Mouse (Mus musculus): ENCODE data around the gene Slx1b. TPM values are rescaled to one million over a fixed set of nuclear protein-coding genes. Genes with fewer than 3 reads are reported as not detected.
"Not testable (repeated sequence)": the region's sequence is repeated elsewhere in the genome, so short reads cannot be mapped to it uniquely, and the experiment has no call there.

The Slx1b gene
- total and polyA plus RNA-seq, 2 experiments from 2014 or later: 10.1 to 17.9 TPM

DNA sequence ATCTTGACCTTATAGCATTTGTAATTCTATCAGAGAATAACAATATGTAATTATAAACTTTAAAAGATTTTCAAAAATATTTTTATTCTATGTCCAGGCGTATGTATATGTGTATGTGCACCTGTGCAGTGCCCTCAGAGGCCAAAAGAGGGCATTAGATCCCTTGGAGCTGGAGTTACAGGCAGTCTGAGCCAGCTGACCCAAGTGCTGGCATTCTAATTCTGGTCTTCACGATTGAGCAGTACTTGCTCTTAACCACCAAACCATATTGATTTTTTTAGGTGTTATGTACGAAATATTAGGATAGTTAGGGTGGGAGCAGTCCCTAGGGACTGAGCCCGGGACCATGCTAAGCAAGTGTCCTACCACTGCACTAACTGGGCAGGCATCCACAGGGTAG, 47.1 kb downstream of the Slx1b start:
- TF ChIP-seq CTCF (IDR thresholded peaks at IDR 0.05; ENCODE audit: low read depth): peak; percentile 32
- H3K27ac ChIP-seq (ENCODE audit: low read depth, low read length): peak overlapping the region; percentile 95; the same call in 1 of the 2 replicates
- no peak for DNase-seq
- H3K9ac ChIP-seq: 0 out of 2 replicates have a peak overlapping the region, but pooled peaks have one; percentile 71
- no peak for ATAC-seq
- H3K9me3 ChIP-seq (ENCODE audit: low read length): no peaks in the 10 kb centered on the region
- no peaks in the 10 kb centered on the region for H3K36me3 ChIP-seq (ENCODE audit: insufficient read depth)
- peak overlapping the region; percentile 55 for H3K4me2 ChIP-seq (ENCODE audit: low read depth)
- no peaks in the 10 kb centered on the region for H3K27me3 ChIP-seq (ENCODE audit: insufficient read depth, low read length)
- peaks cover 4% of the 10 kb centered on the region; the same call in 1 of the 2 replicates for H3K4me1 ChIP-seq (ENCODE audit: insufficient read depth)
- 83% methylated on average over 4 of the region's 4 CpGs for WGBS
- H3K4me3 ChIP-seq (ENCODE audit: low read depth, low read length): peak overlapping the region; percentile 61

DNA sequence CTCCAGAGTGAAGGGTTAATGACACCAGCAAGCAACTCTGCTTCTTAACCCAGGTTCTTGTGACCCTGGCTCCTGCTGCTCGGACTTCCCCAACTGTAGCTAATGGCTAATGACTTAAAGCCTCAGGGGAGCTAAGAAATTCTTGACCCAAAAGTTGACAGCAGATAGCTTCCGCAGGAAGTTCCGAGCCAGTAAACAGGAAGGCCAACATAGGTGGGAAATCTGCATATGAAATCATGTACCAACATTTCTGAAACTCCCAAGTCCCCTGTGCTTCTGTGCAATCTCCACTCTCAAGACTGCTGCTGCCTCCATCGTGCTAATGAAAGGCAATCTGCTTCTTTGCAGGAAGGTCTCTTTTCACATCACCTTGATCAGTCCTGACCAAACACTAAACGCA, 49.9 kb downstream of the Slx1b start:
- no peak overlapping the region for H3K4me2 ChIP-seq (ENCODE audit: low read depth)
- 73% methylated on average over 5 of the region's 5 CpGs for WGBS
- no peaks in the 10 kb centered on the region for H3K36me3 ChIP-seq (ENCODE audit: insufficient read depth)
- no peak for TF ChIP-seq CTCF (IDR thresholded peaks at IDR 0.05; ENCODE audit: low read depth)
- DNase-seq (no peak), ATAC-seq (no peak)
- H3K9me3 ChIP-seq (ENCODE audit: low read length): no peaks in the 10 kb centered on the region
- H3K27ac ChIP-seq (ENCODE audit: low read depth, low read length): no peak overlapping the region
- H3K4me3 ChIP-seq (ENCODE audit: low read depth, low read length): no peak overlapping the region
- no peaks in the 10 kb centered on the region for H3K27me3 ChIP-seq (ENCODE audit: insufficient read depth, low read length)
- peaks cover 4% of the 10 kb centered on the region; the same call in 1 of the 2 replicates for H3K4me1 ChIP-seq (ENCODE audit: insufficient read depth)
- no peak overlapping the region for H3K9ac ChIP-seq

- no peak for TF ChIP-seq CTCF (IDR thresholded peaks at IDR 0.05; ENCODE audit: low read depth)
- no peaks in the 10 kb centered on the region for H3K27me3 ChIP-seq (ENCODE audit: insufficient read depth, low read length)
- H3K4me1 ChIP-seq (ENCODE audit: insufficient read depth): no peaks in the 10 kb centered on the region
- H3K27ac ChIP-seq (ENCODE audit: low read depth, low read length): no peak overlapping the region
- DNase-seq: no peak
- H3K9me3 ChIP-seq (ENCODE audit: low read length): no peaks in the 10 kb centered on the region
- no peaks in the 10 kb centered on the region for H3K36me3 ChIP-seq (ENCODE audit: insufficient read depth)
- no peak for ATAC-seq
- no peak overlapping the region for H3K9ac ChIP-seq
- H3K4me3 ChIP-seq (ENCODE audit: low read depth, low read length): no peak overlapping the region
- no peak overlapping the region for H3K4me2 ChIP-seq (ENCODE audit: low read depth)
Measured at GRCm38 (mm10) chr7:126644914-126645313, 50.7 kb downstream of the Slx1b start.

- Histone ChIP-seq H3K36me3 (ENCODE audit: insufficient read depth) (no peaks in the 10 kb centered on the region), H3K4me1 (ENCODE audit: insufficient read depth) (no peaks in the 10 kb centered on the region), H3K9me3 (ENCODE audit: low read length) (no peaks in the 10 kb centered on the region), H3K4me2 (ENCODE audit: low read depth) (no peak overlapping the region), H3K27me3 (ENCODE audit: insufficient read depth, low read length) (no peaks in the 10 kb centered on the region), H3K27ac (ENCODE audit: low read depth, low read length) (no peak overlapping the region), H3K9ac (no peak overlapping the region), H3K4me3 (ENCODE audit: low read depth, low read length) (no peak overlapping the region)
- ATAC-seq (no peak), DNase-seq (no peak)
- WGBS: 80% methylated on average over 3 of the region's 3 CpGs
- no peak for TF ChIP-seq CTCF (IDR thresholded peaks at IDR 0.05; ENCODE audit: low read depth)
Measured at GRCm38 (mm10) chr7:126644345-126644744, 51.2 kb downstream of the Slx1b start.

DNA sequence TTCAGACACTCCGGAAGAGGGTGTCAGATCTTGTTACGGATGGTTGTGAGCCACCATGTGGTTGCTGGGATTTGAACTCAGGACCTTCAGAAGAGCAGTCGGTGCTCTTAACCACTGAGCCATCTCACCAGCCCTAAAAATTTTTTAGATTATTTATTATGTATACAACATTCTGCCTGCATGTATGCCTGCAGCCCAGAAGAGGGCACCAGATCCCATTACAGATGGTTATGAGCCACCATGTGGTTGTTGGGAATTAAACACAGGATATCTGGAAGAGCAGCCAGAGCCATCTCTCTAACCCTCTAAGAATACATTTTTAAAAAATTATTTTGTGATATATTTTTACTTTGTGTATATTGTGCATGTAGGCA, 52.4 kb downstream of the Slx1b start:
- not testable (repeated sequence) for H3K4me2 ChIP-seq (ENCODE audit: low read depth); H3K9ac ChIP-seq; H3K9me3 ChIP-seq (ENCODE audit: low read length); H3K36me3 ChIP-seq (ENCODE audit: insufficient read depth); H3K27me3 ChIP-seq (ENCODE audit: insufficient read depth, low read length); H3K4me1 ChIP-seq (ENCODE audit: insufficient read depth); H3K4me3 ChIP-seq (ENCODE audit: low read depth, low read length); H3K27ac ChIP-seq (ENCODE audit: low read depth, low read length)
- ATAC-seq (peak; percentile 32; the same call in 1 of the 2 replicates), DNase-seq (peak; percentile 37)
- peak; percentile 78 for TF ChIP-seq CTCF (IDR thresholded peaks at IDR 0.05; ENCODE audit: low read depth)
- WGBS: 65% methylated on average over 2 of the region's 3 CpGs

DNA sequence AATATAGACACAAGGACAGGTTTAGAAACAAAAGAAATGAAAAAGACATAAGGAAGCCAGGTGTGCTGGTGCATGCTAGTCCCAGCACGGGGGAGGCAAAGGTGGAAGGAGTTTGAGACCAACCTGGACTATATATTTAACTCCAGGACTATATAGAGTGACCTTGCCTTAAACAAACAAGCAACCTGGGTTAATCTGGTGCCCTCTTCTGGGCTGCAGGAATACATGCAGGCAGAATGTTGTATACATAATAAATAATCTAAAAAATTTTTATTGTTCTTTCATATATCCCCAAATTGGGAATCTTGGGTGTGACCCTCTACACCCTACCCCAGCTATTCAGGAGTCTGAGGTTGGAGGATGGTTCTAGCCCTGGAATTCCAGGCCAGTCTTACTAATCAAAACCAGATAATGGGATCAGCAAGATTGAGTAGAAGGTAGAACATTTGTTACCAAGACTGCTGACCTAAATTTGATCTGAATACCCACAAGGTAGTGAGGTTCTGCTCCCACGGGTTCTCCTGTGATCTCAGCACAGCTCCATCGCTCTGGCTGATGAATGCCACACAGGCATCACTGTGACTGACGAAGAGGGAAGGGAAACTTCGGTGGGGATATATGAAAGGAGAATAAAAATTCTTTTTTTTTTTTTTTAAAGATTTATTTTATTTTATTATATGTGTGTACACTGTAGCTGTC, 52.9 kb downstream of the Slx1b start:
- Histone ChIP-seq H3K4me1 (ENCODE audit: insufficient read depth) (no peaks in the 10 kb centered on the region), H3K9me3 (ENCODE audit: low read length) (no peaks in the 10 kb centered on the region), H3K27me3 (ENCODE audit: insufficient read depth, low read length) (no peaks in the 10 kb centered on the region), H3K36me3 (ENCODE audit: insufficient read depth) (no peaks in the 10 kb centered on the region), H3K4me2 (ENCODE audit: low read depth) (no peak overlapping the region), H3K4me3 (ENCODE audit: low read depth, low read length) (no peak overlapping the region), H3K9ac (no peak overlapping the region), H3K27ac (ENCODE audit: low read depth, low read length) (no peak overlapping the region)
- no peak for ATAC-seq
- DNase-seq: no peak
- WGBS: 72% methylated on average over 5 of the region's 5 CpGs
- TF ChIP-seq CTCF (IDR thresholded peaks at IDR 0.05; ENCODE audit: low read depth): no peak

Other genes with a start within 250 kb of the Slx1b start
- 0.24 and 0.54 TPM in 2 replicates for gene Atp2a1, start 232.7 kb downstream of the Slx1b start, total RNA-seq (2014; rRNA removed)
- 0.10 and 0.45 TPM in 2 replicates for gene Atp2a1, start 232.7 kb downstream of the Slx1b start, polyA plus RNA-seq (2015; fragmentation: Nextera tagmentation; extraction: Ambion mirVana)
- 31.0 and 35.4 TPM in 2 replicates for gene Sh2b1, start 220.4 kb downstream of the Slx1b start, total RNA-seq (2014; rRNA removed)
- 66.0 and 70.4 TPM in 2 replicates for gene Sh2b1, start 220.4 kb downstream of the Slx1b start, polyA plus RNA-seq (2015; fragmentation: Nextera tagmentation; extraction: Ambion mirVana)
- gene Tufm, start 208.4 kb downstream of the Slx1b start, total RNA-seq (2014; rRNA removed): 75.9 and 76.5 TPM in 2 replicates
- gene Tufm, start 208.4 kb downstream of the Slx1b start, polyA plus RNA-seq (2015; fragmentation: Nextera tagmentation; extraction: Ambion mirVana): 97.6 and 102 TPM in 2 replicates
- 60.5 and 89.0 TPM in 2 replicates for gene Atxn2l, start 192.3 kb downstream of the Slx1b start, total RNA-seq (2014; rRNA removed)
- 39.5 and 56.8 TPM in 2 replicates for gene Atxn2l, start 192.3 kb downstream of the Slx1b start, polyA plus RNA-seq (2015; fragmentation: Nextera tagmentation; extraction: Ambion mirVana)
- gene Eif3c, start 129.4 kb downstream of the Slx1b start, total RNA-seq (2014; rRNA removed): 113 and 137 TPM in 2 replicates
- gene Eif3c, start 129.4 kb downstream of the Slx1b start, polyA plus RNA-seq (2015; fragmentation: Nextera tagmentation; extraction: Ambion mirVana): 200 and 205 TPM in 2 replicates
- gene Apobr, start 110.8 kb downstream of the Slx1b start, total RNA-seq (2014; rRNA removed): 0.08 and 0.33 TPM in 2 replicates
- gene Apobr, start 110.8 kb downstream of the Slx1b start, polyA plus RNA-seq (2015; fragmentation: Nextera tagmentation; extraction: Ambion mirVana): 0.16 and 0.39 TPM in 2 replicates
- gene Cln3, start 110.0 kb downstream of the Slx1b start, total RNA-seq (2014; rRNA removed): 26.9 and 29.0 TPM in 2 replicates
- gene Cln3, start 110.0 kb downstream of the Slx1b start, polyA plus RNA-seq (2015; fragmentation: Nextera tagmentation; extraction: Ambion mirVana): 22.1 and 23.8 TPM in 2 replicates
- not detected in 2 replicates for gene Il27, start 100.8 kb downstream of the Slx1b start, total RNA-seq (2014; rRNA removed)
- gene Il27, start 100.8 kb downstream of the Slx1b start, polyA plus RNA-seq (2015; fragmentation: Nextera tagmentation; extraction: Ambion mirVana): not detected in 2 replicates
- 4.8 and 7.3 TPM in 2 replicates for gene Nupr1, start 64.9 kb downstream of the Slx1b start, total RNA-seq (2014; rRNA removed)
- 15.5 and 18.0 TPM in 2 replicates for gene Nupr1, start 64.9 kb downstream of the Slx1b start, polyA plus RNA-seq (2015; fragmentation: Nextera tagmentation; extraction: Ambion mirVana)
- gene Sgf29, start 46.5 kb downstream of the Slx1b start, total RNA-seq (2014; rRNA removed): 22.8 and 37.1 TPM in 2 replicates
- 59.6 and 62.3 TPM in 2 replicates for gene Sgf29, start 46.5 kb downstream of the Slx1b start, polyA plus RNA-seq (2015; fragmentation: Nextera tagmentation; extraction: Ambion mirVana)
- gene Sult1a1, start 19.4 kb downstream of the Slx1b start, total RNA-seq (2014; rRNA removed): 15.8 and 22.8 TPM in 2 replicates
- gene Sult1a1, start 19.4 kb downstream of the Slx1b start, polyA plus RNA-seq (2015; fragmentation: Nextera tagmentation; extraction: Ambion mirVana): 15.4 and 16.0 TPM in 2 replicates
- gene Bola2, start 383 bp downstream of the Slx1b start, total RNA-seq (2014; rRNA removed): 66.9 and 115 TPM in 2 replicates
- gene Bola2, start 383 bp downstream of the Slx1b start, polyA plus RNA-seq (2015; fragmentation: Nextera tagmentation; extraction: Ambion mirVana): 139 and 205 TPM in 2 replicates
- 121 and 169 TPM in 2 replicates for gene Coro1a, start 12.0 kb upstream of the Slx1b start, total RNA-seq (2014; rRNA removed)
- gene Coro1a, start 12.0 kb upstream of the Slx1b start, polyA plus RNA-seq (2015; fragmentation: Nextera tagmentation; extraction: Ambion mirVana): 118 and 146 TPM in 2 replicates
- gene Mapk3, start 63.8 kb upstream of the Slx1b start, total RNA-seq (2014; rRNA removed): 108 and 131 TPM in 2 replicates
- 118 and 133 TPM in 2 replicates for gene Mapk3, start 63.8 kb upstream of the Slx1b start, polyA plus RNA-seq (2015; fragmentation: Nextera tagmentation; extraction: Ambion mirVana)
- gene Gdpd3, start 70.5 kb upstream of the Slx1b start, total RNA-seq (2014; rRNA removed): 1.2 and 2.5 TPM in 2 replicates
- gene Gdpd3, start 70.5 kb upstream of the Slx1b start, polyA plus RNA-seq (2015; fragmentation: Nextera tagmentation; extraction: Ambion mirVana): 0.93 and 0.97 TPM in 2 replicates
- 162 and 237 TPM in 2 replicates for gene Ypel3, start 81.2 kb upstream of the Slx1b start, total RNA-seq (2014; rRNA removed)
- 223 and 250 TPM in 2 replicates for gene Ypel3, start 81.2 kb upstream of the Slx1b start, polyA plus RNA-seq (2015; fragmentation: Nextera tagmentation; extraction: Ambion mirVana)
- gene Tbx6, start 85.7 kb upstream of the Slx1b start, total RNA-seq (2014; rRNA removed): 0.31 and 0.38 TPM in 2 replicates
- gene Tbx6, start 85.7 kb upstream of the Slx1b start, polyA plus RNA-seq (2015; fragmentation: Nextera tagmentation; extraction: Ambion mirVana): 0.10 and 0.11 TPM in 2 replicates
- gene Ppp4c, start 96.7 kb upstream of the Slx1b start, total RNA-seq (2014; rRNA removed): 114 and 119 TPM in 2 replicates
- gene Ppp4c, start 96.7 kb upstream of the Slx1b start, polyA plus RNA-seq (2015; fragmentation: Nextera tagmentation; extraction: Ambion mirVana): 161 and 172 TPM in 2 replicates
- 33.2 and 34.4 TPM in 2 replicates for gene Fam57b, start 101.9 kb upstream of the Slx1b start, total RNA-seq (2014; rRNA removed)
- gene Fam57b, start 101.9 kb upstream of the Slx1b start, polyA plus RNA-seq (2015; fragmentation: Nextera tagmentation; extraction: Ambion mirVana): 39.0 and 42.6 TPM in 2 replicates
- not detected in 2 replicates for gene 4930451I11Rik, start 135.9 kb upstream of the Slx1b start, total RNA-seq (2014; rRNA removed)
- gene 4930451I11Rik, start 135.9 kb upstream of the Slx1b start, polyA plus RNA-seq (2015; fragmentation: Nextera tagmentation; extraction: Ambion mirVana): 0.62 TPM in 1 of 2 replicates, not detected in the other
- 35.7 and 148 TPM in 2 replicates for gene Doc2a, start 151.6 kb upstream of the Slx1b start, total RNA-seq (2014; rRNA removed)
- 31.5 and 32.5 TPM in 2 replicates for gene Doc2a, start 151.6 kb upstream of the Slx1b start, polyA plus RNA-seq (2015; fragmentation: Nextera tagmentation; extraction: Ambion mirVana)
- 11.7 and 21.3 TPM in 2 replicates for gene Hirip3, start 166.2 kb upstream of the Slx1b start, total RNA-seq (2014; rRNA removed)
- gene Hirip3, start 166.2 kb upstream of the Slx1b start, polyA plus RNA-seq (2015; fragmentation: Nextera tagmentation; extraction: Ambion mirVana): 9.9 and 19.5 TPM in 2 replicates
- 62.8 and 69.9 TPM in 2 replicates for gene Ino80e, start 166.6 kb upstream of the Slx1b start, total RNA-seq (2014; rRNA removed)
- 102 and 107 TPM in 2 replicates for gene Ino80e, start 166.6 kb upstream of the Slx1b start, polyA plus RNA-seq (2015; fragmentation: Nextera tagmentation; extraction: Ambion mirVana)
- 100 and 110 TPM in 2 replicates for gene Taok2, start 188.9 kb upstream of the Slx1b start, total RNA-seq (2014; rRNA removed)
- 30.5 and 42.6 TPM in 2 replicates for gene Taok2, start 188.9 kb upstream of the Slx1b start, polyA plus RNA-seq (2015; fragmentation: Nextera tagmentation; extraction: Ambion mirVana)
- gene Tmem219, start 227.1 kb upstream of the Slx1b start, total RNA-seq (2014; rRNA removed): 22.8 and 23.8 TPM in 2 replicates
- gene Tmem219, start 227.1 kb upstream of the Slx1b start, polyA plus RNA-seq (2015; fragmentation: Nextera tagmentation; extraction: Ambion mirVana): 44.7 and 45.4 TPM in 2 replicates
- gene Kctd13, start 233.1 kb upstream of the Slx1b start, total RNA-seq (2014; rRNA removed): 140 and 142 TPM in 2 replicates
- 218 and 222 TPM in 2 replicates for gene Kctd13, start 233.1 kb upstream of the Slx1b start, polyA plus RNA-seq (2015; fragmentation: Nextera tagmentation; extraction: Ambion mirVana)